Mouse (Mus musculus) CD4-positive naive resting alpha-beta T cell, adult 76 days (primary cell): ENCODE measurements around the gene Hmgn2. TPM values are rescaled to one million over a fixed set of nuclear protein-coding genes. Genes with fewer than 3 reads are reported as not detected.

Experiments
- total RNA-seq: library from RNA; stranded (reverse); gene quantifications from one replicate; pipeline ENCODE4 v1.2.4, GENCODE M21; 2023

Hmgn2 gene
- 249 TPM for total RNA-seq

GRCm38 (mm10) chr4:133968150-133968921 is at the start of gene Hmgn2:
Hmgn2 (minus strand) TSS chr4:133968650.

GRCm38 (mm10) chr4:134000466-134001438 is 32.3 kb upstream of the Hmgn2 start, which contains the start of gene Dhdds:
Dhdds (minus strand) TSS chr4:134000918.

Other genes starting within 250 kb of the Hmgn2 start
- 304 TPM for gene Arid1a, start 211.9 kb downstream of the Hmgn2 start, total RNA-seq
- 101 TPM for gene Rps6ka1, start 80.9 kb downstream of the Hmgn2 start, total RNA-seq
- gene Dhdds, start 32.3 kb upstream of the Hmgn2 start, total RNA-seq, result 26.4 TPM
- not detected for gene Lin28a, start 50.2 kb upstream of the Hmgn2 start, total RNA-seq
- gene Zfp683, start 85.2 kb upstream of the Hmgn2 start, total RNA-seq, result 1.2 TPM
- gene Crybg2, start 92.2 kb upstream of the Hmgn2 start, total RNA-seq, result 16.4 TPM
- gene Cd52, start 126.4 kb upstream of the Hmgn2 start, total RNA-seq, result 832 TPM
- gene Ubxn11, start 133.9 kb upstream of the Hmgn2 start, total RNA-seq, result 60.9 TPM
- 417 TPM for gene Sh3bgrl3, start 160.1 kb upstream of the Hmgn2 start, total RNA-seq
- 29.9 TPM for gene Cep85, start 218.5 kb upstream of the Hmgn2 start, total RNA-seq
- not detected for gene Gm7534, start 234.4 kb upstream of the Hmgn2 start, total RNA-seq